Mouse (Mus musculus): ENCODE results near the gene Pcbp4. TPM values are rescaled to one million over a fixed set of nuclear protein-coding genes. Genes with fewer than 3 reads are reported as not detected.

Pcbp4 gene
- polyA plus RNA-seq (2015; fragmentation: Nextera tagmentation; extraction: Ambion mirVana) = 184 and 212 TPM in 2 replicates

GRCm38 (mm10) chr9:106453271-106454070 lies at the start of gene Pcbp4:
TSS of gene Pcbp4 (plus strand) at chr9:106453291.

GRCm38 (mm10) chr9:106429221-106430014 lies 23.7 kb upstream of the Pcbp4 start, which contains the start of gene Rpl29:
TSS of gene Rpl29 (plus strand) at chr9:106429454.

GRCm38 (mm10) chr9:106447348-106447747 lies 5.7 kb upstream of the Pcbp4 start, which contains the start of the genes Abhd14b and Abhd14a:
TSS of gene Abhd14b (plus strand) at chr9:106447459.
TSS of gene Abhd14a (minus strand) at chr9:106447678.

GRCm38 (mm10) chr9:106465571-106466200 lies 12.6 kb downstream of the Pcbp4 start, which contains the start of gene Gpr62:
TSS of gene Gpr62 (minus strand) at chr9:106465938.

GRCm38 (mm10) chr9:106475663-106476001 lies 22.5 kb downstream of the Pcbp4 start, which contains the start of gene Rrp9:
TSS of gene Rrp9 (plus strand) at chr9:106475963.

GRCm38 (mm10) chr9:106476924-106477484 lies 23.9 kb downstream of the Pcbp4 start, which contains the start of gene Parp3:
TSS of gene Parp3 (minus strand) at chr9:106476949.

GRCm38 (mm10) chr9:106499667-106500066 lies 46.6 kb downstream of the Pcbp4 start, which contains the start of gene Iqcf1:
TSS of gene Iqcf1 (plus strand) at chr9:106499967.

Other genes with a start within 250 kb of the Pcbp4 start
- 0.06 and 0.15 TPM in 2 replicates for gene Tlr9, start 230.7 kb upstream of the Pcbp4 start, polyA plus RNA-seq (2015; fragmentation: Nextera tagmentation; extraction: Ambion mirVana)
- gene Alas1, start 204.6 kb upstream of the Pcbp4 start, polyA plus RNA-seq (2015; fragmentation: Nextera tagmentation; extraction: Ambion mirVana) = 100 and 102 TPM in 2 replicates
- gene Poc1a, start 172.2 kb upstream of the Pcbp4 start, polyA plus RNA-seq (2015; fragmentation: Nextera tagmentation; extraction: Ambion mirVana) = 7.9 and 8.6 TPM in 2 replicates
- 17.9 and 18.0 TPM in 2 replicates for gene Dusp7, start 84.7 kb upstream of the Pcbp4 start, polyA plus RNA-seq (2015; fragmentation: Nextera tagmentation; extraction: Ambion mirVana)
- 704 and 771 TPM in 2 replicates for gene Rpl29, start 23.8 kb upstream of the Pcbp4 start, polyA plus RNA-seq (2015; fragmentation: Nextera tagmentation; extraction: Ambion mirVana)
- 19.4 and 21.4 TPM in 2 replicates for gene Acy1, start 15.0 kb upstream of the Pcbp4 start, polyA plus RNA-seq (2015; fragmentation: Nextera tagmentation; extraction: Ambion mirVana)
- 14.5 and 17.0 TPM in 2 replicates for gene Abhd14b, start 5.8 kb upstream of the Pcbp4 start, polyA plus RNA-seq (2015; fragmentation: Nextera tagmentation; extraction: Ambion mirVana)
- gene Abhd14a, start 5.6 kb upstream of the Pcbp4 start, polyA plus RNA-seq (2015; fragmentation: Nextera tagmentation; extraction: Ambion mirVana) = 77.4 and 83.7 TPM in 2 replicates
- 2.8 and 3.8 TPM in 2 replicates for gene Gpr62, start 12.6 kb downstream of the Pcbp4 start, polyA plus RNA-seq (2015; fragmentation: Nextera tagmentation; extraction: Ambion mirVana)
- 36.1 and 41.9 TPM in 2 replicates for gene Rrp9, start 22.7 kb downstream of the Pcbp4 start, polyA plus RNA-seq (2015; fragmentation: Nextera tagmentation; extraction: Ambion mirVana)
- 2.6 and 3.6 TPM in 2 replicates for gene Parp3, start 23.7 kb downstream of the Pcbp4 start, polyA plus RNA-seq (2015; fragmentation: Nextera tagmentation; extraction: Ambion mirVana)
- gene Iqcf1, start 46.7 kb downstream of the Pcbp4 start, polyA plus RNA-seq (2015; fragmentation: Nextera tagmentation; extraction: Ambion mirVana) = not detected in 2 replicates
- gene Iqcf5, start 61.3 kb downstream of the Pcbp4 start, polyA plus RNA-seq (2015; fragmentation: Nextera tagmentation; extraction: Ambion mirVana) = not detected in 2 replicates
- gene Iqcf3, start 108.3 kb downstream of the Pcbp4 start, polyA plus RNA-seq (2015; fragmentation: Nextera tagmentation; extraction: Ambion mirVana) = not detected in 2 replicates
- not detected in 2 replicates for gene Iqcf4, start 117.7 kb downstream of the Pcbp4 start, polyA plus RNA-seq (2015; fragmentation: Nextera tagmentation; extraction: Ambion mirVana)
- gene Iqcf6, start 173.3 kb downstream of the Pcbp4 start, polyA plus RNA-seq (2015; fragmentation: Nextera tagmentation; extraction: Ambion mirVana) = not detected in 2 replicates
- 8.0 and 8.3 TPM in 2 replicates for gene Grm2, start 202.8 kb downstream of the Pcbp4 start, polyA plus RNA-seq (2015; fragmentation: Nextera tagmentation; extraction: Ambion mirVana)
- gene Tex264, start 232.6 kb downstream of the Pcbp4 start, polyA plus RNA-seq (2015; fragmentation: Nextera tagmentation; extraction: Ambion mirVana) = 93.6 and 93.9 TPM in 2 replicates

Data from neural tube, postnatal 0 days (tissue).